In genomic region chr10:7041032-7041431, GRCm38 (mm10) we compare ENCODE assay signal across 30 mouse cellular contexts. TPM values are rescaled to one million over a fixed set of nuclear protein-coding genes. Genes with fewer than 3 reads are reported as not detected.
A peak's percentile ranks its signal among the peaks of the same experiment; 100 is the strongest.
DNase-seq lines count a peak whose midpoint lies in the region; ATAC-seq and TF ChIP-seq lines count a peak whose summit lies in the region.
"Had no signal": no experiment of that assay in that cellular context is flagged by ENCODE, and none has a peak within 500 bp of the region (broad histone marks: within the 10 kb centered on the region; RNA-seq: fewer than 3 reads in every experiment).

No protein-coding gene starts in this region.

- no peaks in the 10 kb centered on the region for H3K4me1 ChIP-seq in forebrain, embryonic 14.5 days (ENCODE audit: control insufficient read depth, insufficient read depth, low read length)
- H3K4me1 ChIP-seq in hindbrain, embryonic 14.5 days (replicated peaks; ENCODE audit: control insufficient read depth, insufficient read depth, low read length), result no peaks in the 10 kb centered on the region
- H3K4me1 ChIP-seq: embryonic facial prominence, embryonic 10.5 days; forebrain, embryonic 12.5 days; heart, embryonic 10.5 days; heart, embryonic 13.5 days; hindbrain, embryonic 15.5 days had no signal

- no peaks in the 10 kb centered on the region for H3K27me3 ChIP-seq in forebrain, embryonic 14.5 days (replicated peaks; ENCODE audit: control insufficient read depth, insufficient read depth, low read length)
- no peaks in the 10 kb centered on the region for H3K27me3 ChIP-seq in hindbrain, embryonic 14.5 days (ENCODE audit: control insufficient read depth, insufficient read depth, low read length)
- H3K27me3 ChIP-seq: embryonic facial prominence, embryonic 13.5 days; forebrain, embryonic 12.5 days; heart, embryonic 13.5 days; hindbrain, embryonic 15.5 days; Patski had no signal

- DNase-seq in gastrocnemius, adult 2 months, result no peak
- no peak for DNase-seq in forebrain, embryonic 14.5 days (ENCODE audit: low spot score)
- DNase-seq in hindbrain, embryonic 14.5 days (ENCODE audit: low spot score), result no peak
- DNase-seq: adrenal gland, adult 2 months; adrenal gland, postnatal 14 days; B cell, adult 2 months; cerebellum, adult 11 months; cerebellum, adult 2 months; cerebellum, adult 9-11 months; cerebellum, postnatal 36 days; embryo, embryonic 11 days; gastrocnemius, postnatal 25 days; heart, adult 2 months; heart, postnatal 14 days; heart, postnatal 4 days had no signal

- ATAC-seq in CD4-positive, CD25-positive, alpha-beta regulatory T cell, adult 4 months, result peak; percentile 61
- peak; percentile 33 for ATAC-seq in granulocyte monocyte progenitor cell, adult 5-6 weeks (replicated peaks; ENCODE audit: poor library complexity, severe bottlenecking)
- peak; percentile 51 for ATAC-seq in megakaryocyte, adult 5-6 weeks (ENCODE audit: poor library complexity, severe bottlenecking)
- no peak for ATAC-seq in forebrain, embryonic 14.5 days
- no peak for ATAC-seq in hindbrain, embryonic 14.5 days (ENCODE audit: low FRiP score)
- no peak for ATAC-seq in frontal cortex, adult (ENCODE audit: low TSS enrichment)
- ATAC-seq: forebrain, embryonic 16.5 days; intestine, embryonic 16.5 days; Patski had no signal

- H3K36me3 ChIP-seq in forebrain, embryonic 14.5 days (ENCODE audit: control insufficient read depth, insufficient read depth, low read length), result no peaks in the 10 kb centered on the region
- no peaks in the 10 kb centered on the region for H3K36me3 ChIP-seq in hindbrain, embryonic 14.5 days (replicated peaks; ENCODE audit: control insufficient read depth, insufficient read depth)
- H3K36me3 ChIP-seq: embryonic facial prominence, embryonic 10.5 days; embryonic facial prominence, embryonic 13.5 days; forebrain, embryonic 12.5 days; G1E; heart, embryonic 10.5 days; heart, embryonic 13.5 days; hindbrain, embryonic 15.5 days had no signal

- no peak overlapping the region for H3K4me2 ChIP-seq in forebrain, embryonic 14.5 days (ENCODE audit: low read length)
- no peak overlapping the region for H3K4me2 ChIP-seq in hindbrain, embryonic 14.5 days (replicated peaks)
- H3K4me2 ChIP-seq: embryonic facial prominence, embryonic 13.5 days; forebrain, embryonic 12.5 days; heart, embryonic 13.5 days; hindbrain, embryonic 15.5 days had no signal

- intact Hi-C loops in gastrocnemius, adult 2 months (cut with DNase I), result no loop called here

- no peak overlapping the region for H3K27ac ChIP-seq in gastrocnemius, adult 2 months
- H3K27ac ChIP-seq in forebrain, embryonic 14.5 days (ENCODE audit: low read depth, low read length), result no peak overlapping the region
- H3K27ac ChIP-seq in hindbrain, embryonic 14.5 days, result no peak overlapping the region
- H3K27ac ChIP-seq: embryonic facial prominence, embryonic 10.5 days; embryonic facial prominence, embryonic 13.5 days; forebrain, embryonic 12.5 days; heart, adult 2 months; heart, embryonic 10.5 days; heart, embryonic 13.5 days; hindbrain, embryonic 15.5 days had no signal

- no peak for TF ChIP-seq CTCF in gastrocnemius, adult 2 months (IDR thresholded peaks at IDR 0.05)

- no peak overlapping the region for H3K4me3 ChIP-seq in gastrocnemius, adult 2 months
- H3K4me3 ChIP-seq in forebrain, embryonic 14.5 days (ENCODE audit: low read depth, low read length), result no peak overlapping the region
- no peak overlapping the region for H3K4me3 ChIP-seq in hindbrain, embryonic 14.5 days (replicated peaks; ENCODE audit: low read length)
- H3K4me3 ChIP-seq: embryonic facial prominence, embryonic 10.5 days; embryonic facial prominence, embryonic 13.5 days; erythroblast, embryonic 14.5 days; forebrain, embryonic 12.5 days; heart, adult 2 months; heart, embryonic 10.5 days; heart, embryonic 13.5 days; hindbrain, embryonic 15.5 days had no signal

- no peak overlapping the region for H3K9ac ChIP-seq in forebrain, embryonic 14.5 days (ENCODE audit: low read length)
- no peak overlapping the region for H3K9ac ChIP-seq in hindbrain, embryonic 14.5 days
- H3K9ac ChIP-seq: embryonic facial prominence, embryonic 13.5 days; forebrain, embryonic 12.5 days; heart, embryonic 13.5 days; hindbrain, embryonic 15.5 days had no signal

- no peaks in the 10 kb centered on the region for H3K9me3 ChIP-seq in forebrain, embryonic 14.5 days (replicated peaks; ENCODE audit: control insufficient read depth, low read length)
- H3K9me3 ChIP-seq in hindbrain, embryonic 14.5 days (ENCODE audit: control insufficient read depth, low read length), result no peaks in the 10 kb centered on the region
- H3K9me3 ChIP-seq: embryonic facial prominence, embryonic 10.5 days; embryonic facial prominence, embryonic 13.5 days; forebrain, embryonic 12.5 days; G1E; heart, embryonic 10.5 days; heart, embryonic 13.5 days; hindbrain, embryonic 15.5 days had no signal

RNA-seq across cellular contexts. Expression of gene Ipcef1, which starts 11.2 kb away (rescaled TPM):
- 100 to 1,000 TPM; 101 to 123 TPM for polyA plus RNA-seq in CD4-positive, CD25-positive, alpha-beta regulatory T cell, adult 4 months (2017; shearing (Covaris generic))
- total RNA-seq in granulocyte monocyte progenitor cell, adult 5-6 weeks (2014; fragmentation: Nextera tagmentation), result 2.6 and 6.9 TPM in 2 replicates
- 2.1 and 3.4 TPM in 2 replicates for total RNA-seq in granulocyte monocyte progenitor cell, adult 5-6 weeks (2017)
- total RNA-seq in megakaryocyte, adult 5-6 weeks (2015), result 22.9 and 28.0 TPM in 2 replicates
- total RNA-seq in megakaryocyte, adult 5-6 weeks (2017), result 29.2 and 36.1 TPM in 2 replicates
- total RNA-seq in gastrocnemius, adult 2 months (2021), result not detected
- polyA plus RNA-seq in forebrain, embryonic 14.5 days (2014; fragmentation: Nextera tagmentation; extraction: Ambion mirVana), result 1.1 and 2.0 TPM in 2 replicates
- polyA plus RNA-seq in hindbrain, embryonic 14.5 days (2014; fragmentation: Nextera tagmentation; extraction: Ambion mirVana), result 2.8 and 3.2 TPM in 2 replicates
- polyA plus RNA-seq: G1E, Patski had no signal

Comparison
In these comparisons a context has a peak if more than half of its experiments do, and no peak if none do; other contexts are left out.
1. ATAC-seq: peak in CD4-positive, CD25-positive, alpha-beta regulatory T cell, adult 4 months (single experiment), granulocyte monocyte progenitor cell, adult 5-6 weeks (single experiment) and megakaryocyte, adult 5-6 weeks (single experiment); none in forebrain, embryonic 14.5 days (single experiment), hindbrain, embryonic 14.5 days (single experiment) and frontal cortex, adult (single experiment).